Mouse (Mus musculus): Measurements from ENCODE around the gene Zwilch.

Gene Zwilch

GRCm38 (mm10) chr9:64094083-64094482 lies 78.8 kb downstream of the Zwilch start:
- DNase-seq, result peak; percentile 9

DNA sequence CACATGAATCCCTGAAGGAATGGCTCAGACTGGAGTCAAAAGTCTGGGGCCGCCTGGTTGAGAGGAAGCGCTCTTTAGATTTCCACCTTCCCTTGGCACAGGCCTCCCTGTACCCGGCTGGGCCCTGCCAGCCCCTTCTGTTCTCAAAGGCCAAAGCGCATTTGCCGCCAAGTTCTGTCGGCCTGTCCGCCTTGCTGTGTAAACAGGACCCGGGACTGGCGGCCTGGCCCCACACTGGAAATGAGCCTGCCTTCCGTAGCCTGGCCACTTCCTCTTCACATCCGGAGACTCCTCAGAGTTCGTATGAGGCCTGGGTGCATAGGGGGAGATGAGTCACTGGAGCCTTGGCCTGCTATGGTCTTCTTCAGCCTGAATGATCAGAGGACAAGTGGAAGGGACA lies 83.9 kb downstream of the Zwilch start:
- no peak for DNase-seq

- DNase-seq, result no peak
These were observed 84.6 kb downstream of the Zwilch start for GRCm38 (mm10) chr9:64088346-64088745.

- peak; percentile 45 for DNase-seq
These were observed 85.3 kb downstream of the Zwilch start for GRCm38 (mm10) chr9:64087461-64088235.

Data from cerebellum, adult 9-11 months (tissue).